Mouse (Mus musculus) T-cell, adult 66 days (primary cell): ENCODE results near the gene D030056L22Rik. TPM values are rescaled to one million over a fixed set of nuclear protein-coding genes. Genes with fewer than 3 reads are reported as not detected.

Experiments
- total RNA-seq, 2 experiments: library from RNA; stranded (reverse); gene quantifications; 3 replicates in 1 of 2; 4 replicates in 1 of 2; pipeline ENCODE4 v1.2.4; 2023

Gene D030056L22Rik
- total RNA-seq, result 10 to 100 TPM; 12.0 to 13.8 TPM

DNA sequence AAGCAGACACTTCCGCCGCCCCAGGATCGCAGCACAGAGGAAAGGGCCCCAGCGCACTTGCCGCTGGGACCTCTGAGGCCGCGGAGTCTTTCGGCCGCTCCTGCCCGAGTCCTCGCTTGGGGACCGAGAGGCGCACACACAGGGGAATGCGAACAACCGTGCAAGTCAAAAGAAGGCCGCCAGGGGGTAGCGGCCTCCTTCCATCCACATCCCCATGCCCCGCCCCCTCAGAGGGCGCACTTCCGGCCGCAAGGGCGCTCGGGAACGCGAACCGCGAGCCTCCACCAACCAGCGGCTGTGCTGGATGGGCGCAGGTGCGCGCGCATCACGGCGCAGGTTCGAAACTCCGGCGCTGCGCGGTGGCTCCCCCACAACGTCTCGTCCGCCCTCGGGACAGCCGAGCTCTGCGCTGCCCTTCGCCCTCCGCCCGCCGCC, at the start of gene D030056L22Rik:
D030056L22Rik (plus strand) TSS at position 328 of the 435 bp plus-strand sequence.

DNA sequence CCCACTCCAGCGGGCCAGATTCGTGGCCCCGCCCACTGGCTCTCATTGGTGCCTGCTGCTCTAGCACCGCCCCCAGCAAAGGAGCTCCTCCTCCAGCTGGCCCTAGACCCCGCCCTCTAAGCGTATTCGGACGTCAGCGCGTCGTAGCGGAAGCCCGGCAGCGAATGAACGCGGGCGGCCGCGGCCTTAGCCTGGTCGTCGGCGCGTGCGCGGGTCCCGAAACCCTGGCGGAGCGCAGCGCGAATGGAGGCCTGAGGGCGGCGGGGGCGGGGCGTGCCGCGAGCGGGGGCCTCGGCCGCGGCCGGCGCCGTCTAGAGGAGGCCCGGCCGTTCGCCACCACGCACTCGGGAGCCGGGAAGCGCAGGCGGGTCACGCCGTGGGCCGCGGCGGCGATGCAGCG, 42.4 kb upstream of the D030056L22Rik start, which contains the start of gene Carnmt1:
Carnmt1 (plus strand) TSS at position 157 of the 400 bp plus-strand sequence.

GRCm38 (mm10) chr19:18749598-18750339, 36.8 kb downstream of the D030056L22Rik start, which contains the start of gene Trpm6:
TSS of gene Trpm6 (plus strand) at chr19:18749983.

Other genes with a start within 250 kb of the D030056L22Rik start
- 100 to 1,000 TPM; 121 TPM for gene Ostf1, start 81.4 kb upstream of the D030056L22Rik start, total RNA-seq
- gene Nmrk1, start 81.2 kb upstream of the D030056L22Rik start, total RNA-seq, result 10 to 100 TPM in 1 of 2 experiments, 1 to 10 TPM in 1; 9.8 to 10.7 TPM
- 10 to 100 TPM in 1 of 2 experiments, 1 to 10 TPM in 1; 8.3 to 13.7 TPM for gene Carnmt1, start 42.4 kb upstream of the D030056L22Rik start, total RNA-seq
- 1 to 10 TPM in 1 of 2 experiments, under 1 TPM in 1; 0.59 to 1.3 TPM for gene Trpm6, start 36.8 kb downstream of the D030056L22Rik start, total RNA-seq